Mouse (Mus musculus) layer of hippocampus, adult 11-12 months (tissue): ENCODE measurements around the gene Ctps.

Experiments used
- DNase-seq: peaks from one replicate; pipeline ENCODE4 v3.0.0; 2022; ENCODE audit warnings: low spot score

The Ctps gene

GRCm38 (mm10) chr4:120570438-120571069 is 478 bp upstream of the Ctps start:
- DNase-seq = no peak

GRCm38 (mm10) chr4:120569025-120569424 is 1.1 kb downstream of the Ctps start:
- DNase-seq = no peak

- no peak for DNase-seq
Measured at GRCm38 (mm10) chr4:120568005-120568404, 2.1 kb downstream of the Ctps start.

- DNase-seq = no peak
Measured at GRCm38 (mm10) chr4:120565726-120566125, 4.3 kb downstream of the Ctps start.

- DNase-seq = no peak
Measured at GRCm38 (mm10) chr4:120556592-120556991, 13.5 kb downstream of the Ctps start.

- DNase-seq = no peak
Measured at GRCm38 (mm10) chr4:120544896-120545295, 25.2 kb downstream of the Ctps start.

- DNase-seq = no peak
Measured at GRCm38 (mm10) chr4:120538664-120539063, 31.4 kb downstream of the Ctps start.

GRCm38 (mm10) chr4:120531986-120532385 is 38.1 kb downstream of the Ctps start, which contains the start of gene Slfnl1:
Gene Slfnl1, plus strand, starts transcription at chr4:120532231.
- DNase-seq = no peak

- DNase-seq = no peak
Measured at GRCm38 (mm10) chr4:120528171-120528570, 41.9 kb downstream of the Ctps start.

- no peak for DNase-seq
Measured at GRCm38 (mm10) chr4:120523092-120523491, 47.0 kb downstream of the Ctps start.

GRCm38 (mm10) chr4:120522351-120522750 is 47.7 kb downstream of the Ctps start:
- DNase-seq = no peak

- no peak for DNase-seq
Measured at GRCm38 (mm10) chr4:120521761-120522160, 48.3 kb downstream of the Ctps start.

GRCm38 (mm10) chr4:120517335-120517734 is 52.7 kb downstream of the Ctps start:
- DNase-seq = no peak

- no peak for DNase-seq
Measured at GRCm38 (mm10) chr4:120516907-120517306, 53.2 kb downstream of the Ctps start.

- DNase-seq = no peak
Measured at GRCm38 (mm10) chr4:120516491-120516890, 53.6 kb downstream of the Ctps start.

GRCm38 (mm10) chr4:120514366-120514765 is 55.7 kb downstream of the Ctps start:
- no peak for DNase-seq

- DNase-seq = no peak
Measured at GRCm38 (mm10) chr4:120511203-120511602, 58.9 kb downstream of the Ctps start.

GRCm38 (mm10) chr4:120506955-120507354 is 63.1 kb downstream of the Ctps start:
- no peak for DNase-seq
